ENCODE assay signal across 8 mouse cellular contexts in the genomic region with DNA sequence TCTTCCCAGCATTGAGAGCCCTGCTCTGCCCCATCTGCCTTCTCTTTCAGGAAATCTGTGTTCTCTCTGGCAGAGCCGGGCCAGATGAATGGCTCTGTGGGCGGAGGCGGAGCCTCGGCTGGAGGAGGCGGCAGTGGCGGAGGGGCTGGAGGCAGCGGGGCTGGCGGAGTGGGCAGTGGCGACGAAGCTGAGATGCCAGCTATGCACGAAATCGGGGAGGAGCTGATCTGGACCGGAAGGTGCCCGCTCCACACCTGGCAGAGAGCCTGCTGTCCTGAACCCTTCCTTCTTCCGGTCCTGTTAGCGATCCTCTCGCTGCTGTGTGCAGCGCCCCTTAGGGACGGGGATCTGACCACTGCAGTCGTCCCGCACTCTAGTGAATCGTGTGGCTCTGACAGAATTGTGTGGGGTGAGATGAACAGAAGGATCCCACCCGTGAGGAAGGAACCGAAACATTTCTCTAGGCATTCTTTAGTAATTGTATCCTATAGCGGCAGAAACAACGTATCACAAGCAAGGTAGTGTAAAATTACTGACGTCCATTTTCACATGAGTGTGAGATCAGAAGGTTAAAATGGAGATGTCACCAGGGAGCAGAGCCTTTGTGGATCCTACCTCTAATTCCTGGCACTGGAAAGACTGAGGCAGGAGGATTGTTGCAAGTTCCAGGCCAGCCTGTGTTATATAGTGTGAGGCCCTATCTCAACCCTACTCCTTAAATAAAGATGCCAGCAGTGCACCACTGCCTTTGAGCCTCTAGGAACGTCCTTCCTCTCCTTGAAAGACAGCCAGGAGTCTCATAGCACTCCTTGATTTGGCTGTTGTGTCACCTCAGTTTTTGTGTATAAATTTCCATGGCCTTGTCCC. TPM values are rescaled to one million over a fixed set of nuclear protein-coding genes. Genes with fewer than 3 reads are reported as not detected.
DNase-seq lines count a peak whose midpoint lies in the region; ATAC-seq and TF ChIP-seq lines count a peak whose summit lies in the region.

No protein-coding gene starts in this region.

- no peaks in the 10 kb centered on the region for H3K36me3 ChIP-seq in forebrain, embryonic 16.5 days (ENCODE audit: control insufficient read depth, insufficient read depth)
- no peaks in the 10 kb centered on the region for H3K36me3 ChIP-seq in neural tube, embryonic 14.5 days (ENCODE audit: control insufficient read depth, insufficient read depth, low read length)
- no peaks in the 10 kb centered on the region for H3K36me3 ChIP-seq in testis, adult 2 months (ENCODE audit: control insufficient read depth, insufficient read depth, low read length)

- intact Hi-C loops in heart, postnatal 25 days (cut with DNase I), result loop anchor here (5.0 kb wide), 3 partner anchors 46 to 161 kb away; partner anchors contain the start of gene Mrpl53

- 2% methylated on average over 28 of the region's 28 CpGs for WGBS in forebrain, embryonic 16.5 days
- WGBS in neural tube, embryonic 14.5 days, result 2% methylated on average over 28 of the region's 28 CpGs

- DNase-seq in ES-CJ7 (ENCODE audit: low read depth, low spot score), result peak; percentile 74
- DNase-seq in cerebellum, adult 11-12 months, result peak; percentile 94
- DNase-seq in heart, postnatal 25 days (ENCODE audit: low spot score), result peak; percentile 70
- DNase-seq in layer of hippocampus, adult 18-20 months (ENCODE audit: low spot score in 2 of 2), result peak; percentile 82 to 89
- peak; percentile 93 to 96 for DNase-seq in lung, adult 18-20 months

- peaks cover 6% of the 10 kb centered on the region for H3K4me1 ChIP-seq in forebrain, embryonic 16.5 days (replicated peaks; ENCODE audit: control insufficient read depth, insufficient read depth, low read length)
- peaks cover 3% of the 10 kb centered on the region; the same call in 1 of the 2 replicates for H3K4me1 ChIP-seq in neural tube, embryonic 14.5 days (ENCODE audit: control insufficient read depth, insufficient read depth, low read length)
- peaks cover 3% of the 10 kb centered on the region; the same call in 1 of the 2 replicates for H3K4me1 ChIP-seq in testis, adult 2 months (ENCODE audit: control insufficient read depth, insufficient read depth, low read length)

- peak overlapping the region; percentile 45 for H3K4me2 ChIP-seq in forebrain, embryonic 16.5 days (ENCODE audit: low read length)
- peak overlapping the region; percentile 47 for H3K4me2 ChIP-seq in neural tube, embryonic 14.5 days (ENCODE audit: low read depth, low read length)

- H3K4me3 ChIP-seq in forebrain, embryonic 16.5 days (replicated peaks; ENCODE audit: low read length), result peak overlapping the region; percentile 45
- peak overlapping the region; percentile 40 for H3K4me3 ChIP-seq in neural tube, embryonic 14.5 days (ENCODE audit: low read depth, low read length)
- H3K4me3 ChIP-seq in testis, adult 2 months (ENCODE audit: control insufficient read depth, low read depth, low read length), result peak overlapping the region; percentile 78

- TF ChIP-seq CTCF in testis, adult 2 months (IDR thresholded peaks at IDR 0.05; ENCODE audit: control insufficient read depth, insufficient read depth, insufficient replicate concordance, low read depth, low read length), result peak; percentile 42; the same call in 1 of the 2 replicates

- peak; percentile 48 for TF ChIP-seq POLR2A in testis, adult 2 months (IDR thresholded peaks at IDR 0.05; ENCODE audit: control insufficient read depth, low read depth, low read length)

- H3K9me3 ChIP-seq in forebrain, embryonic 16.5 days (ENCODE audit: control insufficient read depth, low read length), result no peaks in the 10 kb centered on the region
- no peaks in the 10 kb centered on the region for H3K9me3 ChIP-seq in neural tube, embryonic 14.5 days (ENCODE audit: control insufficient read depth, low read length)

- H3K27me3 ChIP-seq in forebrain, embryonic 16.5 days (replicated peaks; ENCODE audit: control insufficient read depth, insufficient read depth, low read length), result no peaks in the 10 kb centered on the region
- no peaks in the 10 kb centered on the region for H3K27me3 ChIP-seq in neural tube, embryonic 14.5 days (ENCODE audit: control insufficient read depth, insufficient read depth, low read length)
- H3K27me3 ChIP-seq in testis, adult 2 months (ENCODE audit: control insufficient read depth, insufficient read depth, low read length), result no peaks in the 10 kb centered on the region

- peak overlapping the region; percentile 52 for H3K9ac ChIP-seq in forebrain, embryonic 16.5 days (replicated peaks; ENCODE audit: low read depth, low read length)
- H3K9ac ChIP-seq in neural tube, embryonic 14.5 days (replicated peaks; ENCODE audit: low read depth, low read length), result peak overlapping the region; percentile 61

- ATAC-seq in forebrain, embryonic 16.5 days, result peak; percentile 95
- ATAC-seq in neural tube, embryonic 14.5 days (ENCODE audit: low read depth), result peak; percentile 94

- H3K27ac ChIP-seq in forebrain, embryonic 16.5 days (ENCODE audit: low read length), result peak overlapping the region; percentile 68
- peak overlapping the region; percentile 90 for H3K27ac ChIP-seq in neural tube, embryonic 14.5 days (ENCODE audit: low read depth, low read length)
- H3K27ac ChIP-seq in testis, adult 2 months (ENCODE audit: control insufficient read depth, insufficient read depth, low read depth, low read length), result no peak overlapping the region

RNA-seq across cellular contexts. Expression of gene Slc4a5, which starts 48.7 kb away (rescaled TPM):
- 0.52 and 0.76 TPM in 2 replicates for polyA plus RNA-seq in forebrain, embryonic 16.5 days (2015; fragmentation: Nextera tagmentation; extraction: Ambion mirVana)
- total RNA-seq in heart, postnatal 25 days (2021), result not detected
- total RNA-seq in layer of hippocampus, adult 18-20 months (2021), result 1 to 10 TPM in 1 of 2 experiments, under 1 TPM in 1; 0.25 to 1.2 TPM
- polyA plus RNA-seq in neural tube, embryonic 14.5 days (2014; fragmentation: Nextera tagmentation; extraction: Ambion mirVana), result not detected in 2 replicates
- 1.9 and 3.4 TPM in 2 replicates for polyA plus RNA-seq in testis, adult 2 months (2012; rRNA removed)

RNA-seq across cellular contexts. Expression of gene Mthfd2, which starts 57.3 kb away (rescaled TPM):
- polyA plus RNA-seq in forebrain, embryonic 16.5 days (2015; fragmentation: Nextera tagmentation; extraction: Ambion mirVana), result 22.3 and 28.6 TPM in 2 replicates
- total RNA-seq in heart, postnatal 25 days (2021), result 1 to 10 TPM; 2.4 to 2.6 TPM
- total RNA-seq in layer of hippocampus, adult 18-20 months (2021), result 1 to 10 TPM; 6.6 to 7.1 TPM
- polyA plus RNA-seq in neural tube, embryonic 14.5 days (2014; fragmentation: Nextera tagmentation; extraction: Ambion mirVana), result 28.7 and 30.7 TPM in 2 replicates
- polyA plus RNA-seq in testis, adult 2 months (2012; rRNA removed), result 13.9 and 15.4 TPM in 2 replicates

RNA-seq across cellular contexts. Expression of gene Mob1a, which starts 57.4 kb away (rescaled TPM):
- polyA plus RNA-seq in forebrain, embryonic 16.5 days (2015; fragmentation: Nextera tagmentation; extraction: Ambion mirVana), result 30.2 and 36.6 TPM in 2 replicates
- total RNA-seq in heart, postnatal 25 days (2021), result 10 to 100 TPM; 24.9 to 25.0 TPM
- 10 to 100 TPM; 19.2 to 20.5 TPM for total RNA-seq in layer of hippocampus, adult 18-20 months (2021)
- polyA plus RNA-seq in neural tube, embryonic 14.5 days (2014; fragmentation: Nextera tagmentation; extraction: Ambion mirVana), result 22.3 and 32.2 TPM in 2 replicates
- 9.4 and 12.2 TPM in 2 replicates for polyA plus RNA-seq in testis, adult 2 months (2012; rRNA removed)
